Mouse (Mus musculus) stomach, postnatal 0 days (tissue): ENCODE data around the gene Gchfr. TPM values are rescaled to one million over a fixed set of nuclear protein-coding genes. Genes with fewer than 3 reads are reported as not detected.

ENCODE experiments used
- ATAC-seq: fragments of 200-750 bp; cut with Nextera tagmentation; 2 replicates; pipeline ENCODE4 v1.8.0; 2017; ENCODE audit not compliant: low FRiP score, low TSS enrichment
- DNase-seq: peaks from one replicate; pipeline ENCODE4 v3.0.0-alpha.2; 2016; ENCODE audit warnings: low spot score
- H3K27ac ChIP-seq: fragments of 300-500 bp; sonication (generic); replicated peaks from 2 replicates; pipeline ENCODE4 v1.5.1; 2014; ENCODE audit warnings: mild to moderate bottlenecking, control low read depth
- H3K27me3 ChIP-seq: fragments of 300-500 bp; sonication (generic); 2 replicates; pipeline ENCODE4 v1.6.1; 2014; ENCODE audit warnings: low read length; ENCODE audit not compliant: control insufficient read depth, insufficient read depth
- H3K36me3 ChIP-seq: fragments of 300-500 bp; sonication (generic); 2 replicates; pipeline ENCODE4 v1.6.1; 2014; ENCODE audit warnings: low read length, mixed read lengths; ENCODE audit not compliant: control insufficient read depth, insufficient read depth
- H3K4me1 ChIP-seq: fragments of 300-500 bp; sonication (generic); replicated peaks from 2 replicates; pipeline ENCODE4 v1.6.1; 2014; ENCODE audit warnings: antibody characterized with exemption; ENCODE audit not compliant: control insufficient read depth, insufficient read depth
- H3K4me2 ChIP-seq: fragments of 300-500 bp; sonication (generic); replicated peaks from 2 replicates; pipeline ENCODE4 v1.6.1; 2014; ENCODE audit warnings: low read depth, mild to moderate bottlenecking, control low read depth, moderate library complexity
- H3K4me3 ChIP-seq: fragments of 300-500 bp; sonication (generic); 2 replicates; pipeline ENCODE4 v1.5.1; 2014; ENCODE audit warnings: low read depth, low read length, control low read depth
- H3K9ac ChIP-seq: fragments of 300-500 bp; sonication (generic); 2 replicates; pipeline ENCODE4 v1.6.1; 2014; ENCODE audit warnings: mild to moderate bottlenecking, low read length, control low read depth, mixed read lengths
- H3K9me3 ChIP-seq: fragments of 300-500 bp; sonication (generic); 2 replicates; pipeline ENCODE4 v1.6.1; 2016; ENCODE audit warnings: low read length; ENCODE audit not compliant: control insufficient read depth
- CTCF ChIP-seq: IDR thresholded peaks from 2 replicates; pipeline ENCODE4 v1.5.1; 2016; ENCODE audit warnings: antibody characterized with exemption, low read depth, mild to moderate bottlenecking, moderate library complexity
- EP300 ChIP-seq: optimal IDR thresholded peaks from 2 replicates; pipeline ENCODE3; 2016; ENCODE audit warnings: antibody characterized with exemption
- WGBS: fragments of 180-500 bp; shearing (Covaris S2); extraction: QIAGEN DNeasy Blood & Tissue Kit; methylation state at CpG from one replicate; pipeline ENCODE4 v1.1.7; 2014; 5-methylcytosine and 5-hydroxymethylcytosine counted together
- polyA plus RNA-seq: library from polyadenylated mRNA; unstranded; fragments of >200 nt; fragmentation: Nextera tagmentation; extraction: Ambion mirVana; gene quantifications from 2 replicates; pipeline ENCODE4 v1.2.1, GENCODE M21; 2015

Gene Gchfr
- polyA plus RNA-seq, 1 experiment from 2014 or later: 1.3 TPM

DNA sequence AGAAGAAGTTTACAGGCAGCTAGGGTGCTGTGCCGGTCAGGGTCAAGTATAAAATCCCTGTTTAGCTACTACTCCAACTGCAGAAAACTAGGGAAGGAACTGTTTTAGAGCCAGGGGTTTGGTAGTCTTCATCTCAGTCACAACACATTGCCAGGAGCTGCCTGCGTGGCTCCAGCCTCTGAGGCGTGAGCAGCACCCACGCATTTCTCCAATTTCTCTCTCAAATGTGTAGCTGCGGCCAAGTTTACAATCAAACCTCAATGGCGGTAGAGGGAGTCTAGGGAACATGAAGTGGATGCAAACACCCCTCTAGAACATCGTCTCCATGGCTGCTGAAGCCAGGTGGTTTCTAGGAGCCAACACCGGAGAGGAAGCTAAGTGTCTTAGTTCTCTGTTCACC, 19.8 kb upstream of the Gchfr start:
- Histone ChIP-seq H3K4me2 (no peak overlapping the region), H3K4me1 (no peaks in the 10 kb centered on the region), H3K36me3 (peaks cover 26% of the 10 kb centered on the region), H3K9ac (no peak overlapping the region), H3K4me3 (no peak overlapping the region), H3K9me3 (no peaks in the 10 kb centered on the region), H3K27ac (no peak overlapping the region), H3K27me3 (no peaks in the 10 kb centered on the region)
- TF ChIP-seq EP300 (no peak), CTCF (no peak)
- WGBS: 87% methylated on average over 8 of the region's 8 CpGs
- no peak for ATAC-seq
- no peak for DNase-seq

DNA sequence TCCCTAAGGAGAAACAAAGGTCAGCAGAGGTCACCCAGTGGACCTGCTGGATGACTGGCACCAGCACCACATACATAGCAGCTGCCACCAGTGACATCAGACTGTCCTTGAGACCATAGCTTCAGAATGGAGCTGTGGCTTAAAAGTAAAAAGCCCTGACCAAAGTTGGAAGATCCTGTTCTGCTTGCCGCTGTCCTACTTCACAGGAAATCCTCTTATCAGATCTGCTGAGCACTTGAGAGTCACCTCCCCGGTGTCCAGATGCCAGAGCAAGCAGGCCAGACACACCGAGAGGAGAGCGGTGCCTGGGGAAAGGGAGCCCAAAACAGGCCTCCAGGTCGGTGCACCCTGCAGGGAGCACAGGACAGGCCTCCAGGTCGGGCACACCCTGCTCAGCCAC, 15.3 kb upstream of the Gchfr start:
- WGBS: 82% methylated on average over 6 of the region's 6 CpGs

DNA sequence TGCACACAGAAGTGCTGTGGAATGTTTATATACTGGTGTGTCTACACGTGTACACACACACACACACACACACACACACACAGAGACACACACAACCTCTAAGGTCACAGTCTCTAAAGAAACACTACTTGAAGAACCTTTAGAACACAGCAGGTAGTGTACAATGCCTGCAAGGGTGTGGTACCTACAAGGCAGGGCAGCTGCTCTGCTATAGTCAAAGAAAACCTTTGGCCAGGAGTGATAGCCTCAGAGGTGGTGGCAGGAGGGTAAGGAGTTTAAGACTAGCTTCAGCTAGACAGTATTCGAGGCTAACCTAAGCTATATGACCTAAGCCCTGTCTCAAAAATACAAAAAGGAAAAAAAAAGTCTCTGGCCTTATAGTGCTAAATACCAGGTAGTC, 12.9 kb upstream of the Gchfr start:
- no peak for TF ChIP-seq CTCF
- TF ChIP-seq EP300: no peak
- Histone ChIP-seq H3K27ac (0 out of 2 replicates have a peak overlapping the region, but pooled peaks have one; percentile 56), H3K36me3 (peaks cover 10% of the 10 kb centered on the region), H3K9me3 (no peaks in the 10 kb centered on the region), H3K4me2 (no peak overlapping the region), H3K27me3 (no peaks in the 10 kb centered on the region), H3K4me1 (no peaks in the 10 kb centered on the region; the same call in 1 of the 2 replicates), H3K9ac (no peak overlapping the region), H3K4me3 (no peak overlapping the region)
- DNase-seq (peak; percentile 57), ATAC-seq (peak; percentile 81)
- 69% methylated on average over 2 of the region's 2 CpGs for WGBS

More for the DNA sequence above, 15.3 kb upstream of the Gchfr start:
- Histone ChIP-seq H3K9ac (no peak overlapping the region), H3K36me3 (peaks cover 13% of the 10 kb centered on the region), H3K27me3 (no peaks in the 10 kb centered on the region), H3K27ac (no peak overlapping the region), H3K4me3 (no peak overlapping the region), H3K4me2 (no peak overlapping the region), H3K4me1 (no peaks in the 10 kb centered on the region; the same call in 1 of the 2 replicates), H3K9me3 (no peaks in the 10 kb centered on the region)
- no peak for TF ChIP-seq EP300
- no peak for TF ChIP-seq CTCF
- ATAC-seq (no peak), DNase-seq (no peak)

DNA sequence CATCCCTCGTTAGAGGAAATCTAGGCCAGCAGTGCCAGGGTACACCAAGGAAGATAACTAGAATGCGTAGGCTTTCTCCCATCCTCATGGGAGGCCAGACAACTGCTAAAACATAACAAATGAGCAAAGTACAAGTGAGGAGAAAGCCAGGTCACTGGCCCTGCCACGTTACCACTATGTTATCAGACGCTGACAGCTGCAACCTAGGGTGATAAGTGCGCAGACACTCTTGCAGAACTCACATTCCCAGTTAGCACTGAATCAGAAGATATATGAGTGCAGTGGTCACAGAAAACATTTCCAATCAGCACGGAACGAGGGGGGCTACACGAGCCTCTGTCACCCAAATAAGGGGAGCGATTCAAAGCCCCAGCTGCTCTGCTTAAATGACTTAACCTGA, 12.2 kb upstream of the Gchfr start:
- Histone ChIP-seq H3K27me3 (no peaks in the 10 kb centered on the region), H3K4me2 (peak overlapping the region; percentile 88), H3K4me1 (no peaks in the 10 kb centered on the region; the same call in 1 of the 2 replicates), H3K36me3 (peaks cover 9% of the 10 kb centered on the region), H3K9ac (no peak overlapping the region), H3K27ac (peak overlapping the region; percentile 56; the same call in 1 of the 2 replicates), H3K9me3 (no peaks in the 10 kb centered on the region), H3K4me3 (0 out of 2 replicates have a peak overlapping the region, but pooled peaks have one; percentile 99)
- 69% methylated on average over 9 of the region's 9 CpGs for WGBS
- peak; percentile 27 for DNase-seq
- no peak for ATAC-seq
- TF ChIP-seq EP300: no peak
- TF ChIP-seq CTCF: no peak

DNA sequence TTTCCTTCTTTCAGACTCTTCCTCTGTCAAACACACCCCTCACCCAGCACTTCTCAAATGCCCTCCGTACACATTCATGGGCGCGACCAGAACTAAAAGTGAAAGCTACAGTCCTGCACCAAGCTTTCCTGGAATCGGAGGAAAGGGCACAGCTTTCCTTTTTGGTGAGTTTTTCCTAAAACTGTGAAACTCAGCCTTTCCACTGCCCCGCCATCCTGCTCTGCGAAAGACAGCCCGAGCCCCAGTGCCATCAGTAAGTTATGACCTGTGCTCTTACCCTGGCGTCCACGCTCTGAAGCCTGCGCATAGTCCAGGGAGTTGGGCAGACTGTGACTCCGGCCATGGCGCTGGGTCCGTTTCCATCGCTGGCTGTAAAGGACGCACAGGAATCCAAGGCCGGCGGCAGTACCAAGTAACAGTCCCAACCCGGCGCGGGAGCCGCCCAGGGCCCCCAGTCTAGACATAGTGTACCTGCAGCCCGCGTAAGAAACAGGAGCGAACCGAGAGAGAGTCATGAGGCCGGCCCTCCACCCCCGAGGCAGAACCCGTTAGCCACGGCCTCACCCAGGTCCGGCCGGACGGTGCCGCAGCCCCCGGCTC, 11.4 kb upstream of the Gchfr start:
- H3K9ac ChIP-seq: peak overlapping the region; percentile 90
- peak overlapping the region; percentile 99 for H3K4me3 ChIP-seq

More for the DNA sequence above, 11.4 kb upstream of the Gchfr start:
- peak; percentile 38; the same call in 1 of the 2 replicates for ATAC-seq
- 2% methylated on average over 34 of the region's 34 CpGs for WGBS
- Histone ChIP-seq H3K4me1 (no peaks in the 10 kb centered on the region; the same call in 1 of the 2 replicates), H3K36me3 (peaks cover 6% of the 10 kb centered on the region), H3K27ac (peak overlapping the region; percentile 82), H3K4me2 (peak overlapping the region; percentile 88), H3K27me3 (no peaks in the 10 kb centered on the region), H3K9me3 (no peaks in the 10 kb centered on the region)
- TF ChIP-seq EP300: no peak
- TF ChIP-seq CTCF: no peak
- DNase-seq: peak; percentile 27
